Mouse (Mus musculus) gonadal fat pad, adult 2 months (tissue): ENCODE results near the gene Tnfaip1. TPM values are rescaled to one million over a fixed set of nuclear protein-coding genes. Genes with fewer than 3 reads are reported as not detected.
"Not testable (repeated sequence)": the region's sequence is repeated elsewhere in the genome, so short reads cannot be mapped to it uniquely, and the experiment has no call there.

Experiments used
- DNase-seq: peaks from one replicate; pipeline ENCODE4 v3.0.0-alpha.2; 2012; ENCODE audit warnings: low read depth
- polyA plus RNA-seq: library from polyadenylated mRNA; depleted of rRNA; stranded (reverse); fragments of >200 nt; gene quantifications from 2 replicates; pipeline ENCODE4 v1.2.3, GENCODE M21; 2012; rRNA removed

Gene Tnfaip1
- 42.1 and 46.2 TPM in 2 replicates for polyA plus RNA-seq

DNA sequence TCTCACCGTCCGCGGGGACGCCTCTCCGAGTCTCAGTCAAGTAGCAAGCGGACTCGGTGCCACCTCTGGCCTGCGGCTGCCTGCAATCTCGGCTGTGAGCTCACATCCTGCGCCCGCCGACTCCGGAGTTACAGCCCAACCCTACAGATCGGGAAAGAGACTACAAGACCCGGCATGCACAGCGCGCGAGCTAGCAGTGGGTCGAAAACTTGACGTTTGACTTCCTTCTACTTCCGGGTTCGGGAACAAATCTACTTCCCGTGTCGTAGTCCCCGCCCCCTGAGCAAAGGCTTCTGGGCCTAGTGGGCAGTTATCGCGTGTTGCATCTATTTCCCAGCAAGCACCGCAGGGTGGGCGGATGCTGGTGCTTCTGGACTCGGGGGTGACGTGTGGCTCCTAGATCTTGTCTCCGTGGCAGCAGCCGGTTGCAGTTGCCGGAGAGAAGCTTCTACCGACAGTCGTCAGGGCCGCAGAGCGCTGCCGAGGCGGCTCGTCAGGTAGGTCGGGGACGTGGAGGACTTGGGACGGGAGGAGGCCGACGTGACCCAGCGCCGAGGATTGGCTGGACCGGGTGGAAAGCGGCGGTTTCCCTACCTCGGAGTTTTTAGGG, at the start of gene Tnfaip1, which contains the start of gene Ift20:
Gene Tnfaip1 (minus strand): TSS at position 253 of the 610 bp plus-strand sequence.
Gene Ift20 (plus strand): TSS at position 282 of the 610 bp plus-strand sequence.
- peak; percentile 96 for DNase-seq

DNA sequence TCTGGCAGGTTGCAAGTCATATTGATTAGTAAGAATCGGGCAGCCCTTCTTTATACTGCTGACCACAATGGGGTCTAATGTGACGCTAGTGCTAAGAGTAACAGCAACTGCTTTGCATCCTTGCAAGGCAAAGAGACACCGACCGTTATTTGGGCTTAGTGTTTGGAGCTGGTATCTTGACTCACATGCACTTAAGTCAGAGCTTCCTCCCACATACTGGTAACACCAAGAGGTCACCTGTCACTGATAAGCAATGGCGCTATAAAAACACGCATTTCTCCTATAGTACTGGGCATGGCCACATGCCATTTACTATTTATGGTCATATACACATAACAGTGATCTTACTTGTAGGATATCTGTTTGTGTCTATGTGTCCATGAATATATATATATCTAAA, 46.7 kb upstream of the Tnfaip1 start:
- DNase-seq, result no peak

DNA sequence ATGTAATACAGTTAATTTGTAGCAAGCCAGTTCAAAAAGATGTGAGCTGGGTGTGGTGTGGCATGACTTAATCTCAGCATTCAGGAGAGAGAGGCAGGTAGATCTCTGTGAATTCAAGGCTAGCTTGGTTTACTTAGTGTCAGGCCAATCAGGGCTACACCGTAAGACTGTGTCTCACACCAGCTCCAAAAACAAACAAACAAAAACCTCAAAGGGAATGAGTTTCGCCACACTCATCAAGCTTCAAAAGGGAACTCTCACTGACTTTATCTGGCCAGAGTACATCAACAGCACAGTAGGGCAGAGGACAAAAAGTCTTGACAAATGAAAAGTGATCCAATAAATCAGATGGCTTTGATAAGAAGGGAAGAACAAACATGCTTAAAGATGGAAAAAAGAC, 38.8 kb upstream of the Tnfaip1 start:
- no peak for DNase-seq

DNA sequence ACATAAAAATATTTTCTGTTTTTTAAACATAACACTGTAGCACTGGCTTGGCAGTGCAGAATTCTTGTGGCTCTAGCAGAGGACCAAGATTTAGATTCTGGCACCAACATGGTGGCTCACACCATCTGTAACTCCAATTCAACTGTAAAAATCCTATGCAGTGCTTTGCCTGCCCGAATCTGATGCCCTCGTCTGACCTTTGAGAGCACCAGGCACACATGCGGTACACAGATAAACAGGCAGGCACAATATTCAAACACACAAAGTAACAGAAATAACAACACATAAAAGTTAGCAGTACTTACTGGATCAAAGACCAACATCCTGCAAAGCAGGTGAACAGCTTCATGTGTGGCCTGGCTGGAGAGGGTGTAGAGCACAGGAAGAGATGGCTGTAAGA, 38.4 kb upstream of the Tnfaip1 start:
- DNase-seq, result no peak

DNA sequence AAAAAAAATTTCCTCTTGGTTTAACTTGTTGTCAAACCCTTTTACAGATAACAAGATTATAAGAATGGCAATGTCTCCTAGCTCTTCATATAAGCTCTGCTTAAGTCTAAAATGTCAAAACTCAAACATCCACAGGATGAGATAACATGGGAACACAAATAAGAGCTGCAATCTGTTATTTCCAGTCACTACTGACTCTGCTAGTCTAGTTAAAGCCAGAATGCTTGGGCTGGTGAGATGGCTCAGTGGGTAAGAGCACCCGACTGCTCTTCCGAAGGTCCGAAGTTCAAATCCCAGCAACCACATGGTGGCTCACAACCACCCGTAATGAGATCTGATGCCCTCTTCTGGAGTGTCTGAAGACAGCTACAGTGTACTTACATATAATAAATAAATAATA, 37.9 kb upstream of the Tnfaip1 start:
- DNase-seq, result not testable (repeated sequence)

DNA sequence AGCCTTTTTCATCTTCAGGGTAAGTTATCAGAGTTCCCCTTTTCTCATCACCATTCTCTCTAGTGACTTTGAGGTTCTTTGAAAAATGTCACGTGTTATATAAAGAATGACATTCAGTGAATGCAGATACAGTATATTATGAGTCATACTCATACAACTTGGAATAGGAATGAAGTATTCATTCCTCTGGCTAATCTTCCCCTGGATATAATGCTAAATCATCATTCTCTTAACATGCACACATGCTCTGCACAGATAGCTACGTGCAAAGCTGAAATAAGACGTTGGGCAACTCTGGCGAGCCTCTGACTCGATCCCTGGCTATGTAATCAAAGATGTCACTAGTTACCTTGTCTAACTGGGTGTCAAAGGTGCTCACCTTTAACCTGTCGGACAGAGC, 35.7 kb upstream of the Tnfaip1 start:
- no peak for DNase-seq

DNA sequence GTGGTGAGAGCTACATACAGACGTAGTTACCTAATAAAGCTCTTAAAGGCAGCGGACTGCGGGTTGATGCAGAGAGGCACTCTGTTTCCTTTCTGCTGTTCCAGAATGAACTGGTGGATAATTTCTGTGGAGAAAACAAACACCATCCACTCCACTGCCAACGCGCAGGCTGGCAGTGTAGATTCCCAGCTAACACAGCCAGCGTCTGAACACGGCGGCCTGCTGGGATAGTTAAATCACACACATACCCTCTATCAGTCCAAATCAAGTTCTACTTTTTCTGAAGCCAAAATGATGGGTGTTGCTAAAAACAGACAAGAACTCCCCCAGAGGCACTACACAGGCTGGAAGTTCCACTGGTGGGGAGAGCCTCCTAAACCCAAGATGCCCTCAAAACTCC, 35.3 kb upstream of the Tnfaip1 start:
- no peak for DNase-seq

DNA sequence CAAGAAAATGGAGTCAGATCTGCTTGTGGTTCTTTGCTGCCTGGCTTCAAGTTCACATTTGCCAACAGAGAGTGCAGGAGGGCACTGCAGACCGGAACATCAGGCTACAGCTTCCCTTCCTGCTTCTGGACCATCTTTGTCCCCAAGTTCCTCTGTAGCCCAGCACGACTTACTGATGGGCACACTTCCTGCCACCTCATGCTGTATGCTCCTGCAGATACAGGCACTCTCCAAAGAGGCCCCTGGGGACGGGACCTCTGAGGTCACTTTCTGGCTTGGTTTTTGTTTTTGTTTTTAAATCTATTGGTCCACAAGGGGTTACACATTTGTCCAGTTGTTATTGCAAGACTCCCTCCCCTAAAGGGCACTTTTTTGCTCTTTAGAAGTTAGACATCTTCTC, 33.7 kb upstream of the Tnfaip1 start:
- DNase-seq, result no peak

DNA sequence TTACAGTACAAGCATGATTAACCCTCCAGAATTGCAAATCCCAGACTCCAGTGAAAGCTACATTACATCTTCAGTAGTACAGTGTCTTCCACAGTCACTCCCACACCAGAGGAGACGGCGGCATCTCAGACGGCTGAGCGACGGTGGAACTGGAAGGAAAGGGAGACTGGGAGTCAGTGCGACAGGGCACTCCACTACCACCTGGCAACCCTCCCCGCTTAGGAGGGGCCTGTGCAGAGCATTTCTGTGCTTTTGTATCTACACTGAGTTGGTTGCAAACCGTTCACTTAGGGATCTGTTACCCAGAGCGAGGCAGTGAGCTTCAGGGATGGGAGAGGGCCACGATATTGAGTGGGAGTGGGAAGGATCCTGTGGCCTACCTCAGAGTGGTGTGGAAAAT, 32.7 kb upstream of the Tnfaip1 start:
- DNase-seq, result no peak

DNA sequence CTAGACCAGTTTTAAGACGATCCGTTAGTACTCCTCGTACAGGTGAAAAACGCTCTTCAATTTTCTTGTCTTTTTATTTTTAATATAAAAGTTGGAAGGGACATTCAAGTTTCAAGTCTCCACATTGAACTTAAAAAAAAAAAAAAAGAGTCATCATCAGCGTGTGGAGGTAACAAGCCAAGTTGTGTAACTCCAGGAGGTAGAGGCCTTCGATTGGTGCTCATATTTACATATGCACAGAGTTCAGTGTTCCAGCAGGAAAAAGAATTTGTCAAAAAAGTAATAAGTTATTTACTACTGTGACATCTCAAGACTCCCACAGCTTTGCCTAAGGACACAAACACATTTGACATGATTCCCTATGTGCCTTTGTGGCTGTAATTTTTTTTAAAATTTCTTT, 31.5 kb upstream of the Tnfaip1 start:
- DNase-seq, result no peak

DNA sequence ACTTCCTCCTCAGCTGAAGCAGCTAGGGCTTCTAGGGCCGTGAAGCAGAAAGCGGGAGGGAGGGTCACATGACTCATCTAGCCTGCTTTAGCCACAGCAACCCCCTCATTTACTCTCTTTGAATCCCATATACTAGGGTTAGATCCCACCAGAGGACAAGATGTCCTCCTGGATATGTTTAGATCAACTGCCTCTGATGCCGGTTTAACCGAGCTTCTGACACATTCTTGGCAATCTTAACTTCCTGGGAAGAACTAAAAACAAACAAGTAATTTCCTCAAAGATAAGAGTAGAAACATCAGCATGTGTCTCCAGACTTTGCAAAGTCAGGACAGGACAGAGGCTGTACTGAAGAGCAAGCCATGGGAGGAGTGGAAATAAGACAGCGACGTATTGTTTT, 30.6 kb upstream of the Tnfaip1 start:
- no peak for DNase-seq

DNA sequence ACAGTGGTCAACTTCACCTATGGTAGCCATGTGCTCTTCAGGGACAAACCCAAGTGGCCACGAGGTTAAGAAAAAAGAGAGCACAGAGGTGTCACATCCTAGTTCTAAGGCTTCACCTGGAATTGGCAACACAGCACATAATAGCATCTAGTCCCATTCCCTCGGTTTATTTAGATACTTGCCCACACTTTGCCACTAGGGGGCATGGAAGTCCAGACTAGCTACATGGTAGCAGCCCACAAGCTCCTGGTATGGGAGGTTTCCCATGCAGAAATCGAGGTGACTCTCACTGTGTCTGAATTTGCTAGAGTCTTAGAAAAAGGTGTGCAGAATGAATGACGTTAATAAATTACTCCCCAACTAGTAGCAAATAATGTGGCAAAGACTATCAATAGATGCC, 24.3 kb upstream of the Tnfaip1 start:
- DNase-seq, result no peak

DNA sequence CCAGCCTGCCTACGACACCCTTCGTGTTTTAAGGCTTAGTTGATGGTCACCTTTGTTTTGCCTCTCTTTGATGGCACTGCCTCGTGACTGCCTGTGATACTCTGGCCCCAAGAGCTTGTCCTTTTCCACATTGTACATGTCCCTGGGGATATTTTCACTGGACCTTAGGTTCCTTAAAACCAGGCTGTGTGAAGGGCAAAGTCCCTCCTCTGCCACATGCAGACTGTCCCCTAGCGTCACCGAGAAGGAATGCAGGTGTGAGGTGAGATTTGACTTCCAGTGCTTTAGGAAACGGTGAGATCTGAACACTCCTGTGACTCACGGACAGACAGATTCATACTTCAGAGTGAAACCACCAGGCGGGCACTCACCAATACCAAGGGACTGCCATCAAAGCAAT, 21.1 kb upstream of the Tnfaip1 start:
- DNase-seq, result no peak

DNA sequence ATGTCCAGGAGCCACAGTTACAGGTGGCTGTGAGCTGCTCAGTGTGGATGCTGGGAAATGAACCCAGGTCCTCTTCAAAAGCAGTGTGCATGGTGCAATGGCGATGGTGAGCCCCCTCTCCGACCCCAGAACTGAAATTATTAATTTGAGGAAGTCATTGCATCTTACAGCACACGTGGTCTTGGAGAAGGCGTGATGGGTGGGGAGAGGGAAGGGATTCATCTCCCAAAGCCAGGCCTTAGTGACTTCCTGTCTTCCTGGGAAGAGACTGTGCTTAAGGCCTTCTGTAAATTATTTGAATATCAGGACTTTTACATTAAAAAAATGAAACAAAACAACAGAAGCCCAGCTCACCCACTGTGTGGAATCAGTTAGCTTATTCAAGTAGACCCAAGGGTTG, 19.9 kb upstream of the Tnfaip1 start:
- DNase-seq, result no peak

DNA sequence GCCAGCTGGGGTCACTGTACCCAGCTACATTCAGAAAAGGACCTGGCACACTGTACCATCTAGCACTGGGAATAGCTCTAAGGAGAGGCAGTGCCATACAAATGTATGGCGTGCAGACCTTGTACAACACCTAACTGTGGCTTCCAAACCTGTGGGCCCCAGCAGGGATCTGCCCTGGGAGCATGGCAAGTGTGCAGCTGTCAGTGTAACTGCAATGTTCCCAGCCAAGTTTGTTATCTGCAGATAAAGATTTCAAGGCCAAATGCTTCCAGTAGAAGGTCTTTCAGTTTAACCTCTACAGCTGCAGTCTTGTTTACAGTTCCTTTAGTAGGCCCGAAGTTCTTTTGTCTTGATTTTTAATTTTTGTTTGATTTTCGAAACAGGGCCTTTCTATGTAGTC, 19.5 kb upstream of the Tnfaip1 start:
- no peak for DNase-seq

DNA sequence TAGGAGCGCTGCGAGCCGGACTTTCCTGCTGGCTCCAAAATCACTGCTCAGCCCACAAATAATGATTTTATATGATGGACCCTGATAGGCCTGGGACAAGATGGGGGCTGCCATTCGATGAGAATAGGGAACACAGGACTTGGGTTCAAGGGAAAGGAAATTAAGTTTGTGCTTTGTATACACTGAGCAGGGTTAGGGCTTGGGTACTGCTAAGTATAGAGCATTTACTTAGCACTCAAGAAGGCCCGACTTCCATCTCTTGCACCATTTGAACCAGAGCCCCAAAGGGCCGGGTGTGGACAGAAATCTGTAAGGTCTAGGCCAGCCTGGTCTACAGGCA, 14.9 kb upstream of the Tnfaip1 start:
- DNase-seq, result no peak

DNA sequence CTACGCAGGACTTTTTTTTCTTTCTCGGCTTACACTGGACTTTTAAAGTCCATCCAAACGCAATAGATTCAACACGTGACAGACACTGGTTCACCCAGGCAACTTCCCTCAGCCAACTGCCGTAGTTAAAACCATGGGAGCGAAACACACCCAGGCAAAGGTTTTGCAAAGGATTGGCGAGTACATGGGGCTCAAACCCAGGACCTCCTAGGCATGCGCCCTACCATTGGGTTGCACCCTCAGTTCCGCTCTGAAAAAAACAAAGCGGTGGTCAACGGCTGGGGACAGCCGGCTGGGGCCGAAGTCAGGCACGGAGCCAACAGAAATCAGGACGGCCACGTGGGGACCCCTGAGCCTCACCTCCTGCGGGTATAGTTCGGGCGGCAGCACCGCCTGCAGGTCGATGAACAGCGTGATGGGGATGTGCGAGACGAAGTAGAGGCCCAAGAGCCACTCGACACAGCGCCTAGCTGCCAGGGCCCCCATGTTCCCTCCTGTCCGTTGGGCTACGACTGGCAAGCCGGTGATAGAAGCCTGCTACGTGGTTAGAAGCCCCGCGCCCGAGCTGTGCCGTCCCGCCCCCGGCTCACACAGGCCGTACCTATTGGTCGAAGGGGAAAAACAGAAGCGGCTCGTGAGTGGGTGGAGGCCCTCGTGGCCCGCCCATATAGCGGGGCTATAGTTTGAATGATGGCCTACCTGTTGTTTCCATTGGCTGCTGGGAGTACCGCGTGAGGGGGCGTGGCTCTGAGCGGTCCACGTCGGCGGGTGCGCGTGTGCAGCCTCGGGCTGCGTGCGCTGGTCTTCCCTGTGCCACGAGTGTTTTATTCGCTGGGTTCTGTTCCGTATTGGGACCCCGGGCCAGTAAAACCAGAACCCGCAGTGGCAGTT, 14.3 kb upstream of the Tnfaip1 start, which contains the start of gene Tmem97:
Gene Tmem97 (minus strand): TSS at position 610 of the 891 bp plus-strand sequence.
- no peak for DNase-seq

DNA sequence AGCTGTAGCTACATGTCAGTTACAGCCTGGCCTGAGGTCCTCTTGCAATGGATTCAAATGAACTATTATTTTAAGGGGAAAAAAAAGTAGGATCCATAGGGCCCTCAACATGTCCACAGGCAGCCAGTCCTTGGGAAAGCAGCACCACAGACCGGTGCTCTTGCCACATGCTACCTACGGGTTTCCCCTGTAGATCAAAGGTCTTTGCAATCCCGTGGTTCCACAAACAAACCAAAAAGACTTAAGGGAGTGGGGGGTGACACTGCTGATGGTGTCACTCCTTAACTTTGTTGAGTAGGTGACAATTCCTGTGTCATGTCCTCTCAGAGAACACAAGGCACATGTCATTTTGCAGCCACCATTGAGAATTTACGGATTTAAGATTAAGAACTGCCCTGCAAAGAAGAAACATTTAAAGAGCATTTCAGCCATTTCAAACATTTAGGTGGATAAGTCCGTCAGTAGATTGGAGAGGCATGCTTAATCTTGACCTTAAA, 13.4 kb upstream of the Tnfaip1 start:
- DNase-seq, result no peak

DNA sequence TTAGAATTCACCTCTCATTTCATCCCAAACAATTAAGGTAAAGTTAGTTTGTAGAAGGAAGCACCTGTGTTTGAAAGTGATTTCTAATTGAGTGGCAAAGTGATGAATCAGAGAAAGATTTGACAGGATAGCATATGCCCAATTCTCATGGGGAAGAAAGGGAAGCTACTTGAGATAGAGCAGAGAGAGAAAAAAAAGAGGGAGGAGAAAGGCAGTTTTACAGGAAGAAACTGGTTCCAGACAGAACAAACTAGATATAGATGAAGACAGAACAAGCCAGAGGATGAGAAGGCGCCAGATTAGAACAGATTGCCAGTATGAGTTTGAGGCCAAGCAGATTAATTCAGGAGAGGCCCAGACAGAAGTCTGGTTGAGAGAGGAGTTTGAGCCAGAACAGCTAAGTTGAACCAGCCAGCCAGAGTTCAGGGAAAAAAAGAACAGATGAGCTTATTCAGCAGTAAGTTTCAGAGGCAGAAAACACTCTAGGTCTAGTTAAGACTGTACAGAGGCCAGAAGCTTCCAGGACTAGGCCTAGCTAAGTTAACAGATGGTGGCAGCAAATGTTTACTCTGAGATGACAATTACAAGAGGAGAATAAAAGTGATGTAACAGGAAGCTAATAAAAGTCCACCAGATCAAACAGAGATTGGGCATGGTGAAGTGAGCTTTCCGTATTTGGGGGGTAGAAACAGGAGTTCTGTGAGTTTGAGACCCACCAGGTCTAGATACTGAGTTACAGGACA, 11.8 kb upstream of the Tnfaip1 start:
- DNase-seq, result no peak

DNA sequence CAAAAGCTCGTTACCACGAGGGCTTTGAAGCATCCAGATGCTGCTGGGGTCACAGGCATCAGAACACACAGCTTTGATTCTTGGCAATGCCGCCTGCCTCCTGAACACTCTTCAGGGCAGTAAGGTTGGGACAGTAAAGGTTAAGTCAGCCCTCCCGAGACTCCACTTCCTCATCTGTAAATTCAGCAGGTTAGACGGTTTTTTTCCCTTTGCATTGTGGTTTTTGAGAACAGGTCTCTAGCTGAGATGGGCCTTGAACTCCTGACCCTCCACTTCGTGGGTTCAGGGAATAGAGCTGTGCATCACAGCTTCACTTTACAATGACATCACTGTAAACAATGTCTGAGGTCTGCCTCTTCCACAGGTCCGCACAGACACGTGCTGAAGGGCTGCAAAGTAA, 9.0 kb upstream of the Tnfaip1 start:
- DNase-seq, result no peak

DNA sequence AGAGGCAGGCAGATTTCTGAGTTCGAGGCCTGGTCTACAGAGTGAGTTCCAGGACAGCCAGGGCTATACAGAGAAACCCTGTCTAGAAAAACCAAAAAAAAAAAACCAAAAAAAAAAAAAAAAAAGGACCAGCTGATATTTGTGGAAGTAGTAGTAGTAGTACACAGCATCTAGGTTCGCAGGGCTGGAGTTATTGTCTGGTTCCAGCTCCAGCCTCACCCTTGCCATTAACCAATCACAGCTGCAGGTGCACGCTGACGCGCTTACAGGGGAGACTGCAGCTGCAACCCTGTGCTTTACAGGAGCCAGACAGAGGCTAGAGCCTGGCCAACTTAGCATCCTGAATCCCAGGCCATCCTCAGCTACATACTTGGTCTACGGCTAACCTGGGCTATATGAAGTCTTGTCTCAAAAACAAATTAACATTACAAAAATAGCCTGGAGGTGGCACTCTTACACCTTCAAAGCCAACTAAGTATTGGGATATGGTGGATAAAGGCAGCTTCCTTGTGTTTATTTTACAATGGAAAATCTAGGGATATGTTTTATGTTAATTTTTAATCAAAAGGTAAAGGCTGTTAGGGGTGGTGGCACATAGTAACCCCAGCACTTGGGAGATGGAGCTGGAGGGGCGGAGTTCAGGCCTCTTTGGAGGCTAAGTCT, 8.4 kb upstream of the Tnfaip1 start:
- no peak for DNase-seq

DNA sequence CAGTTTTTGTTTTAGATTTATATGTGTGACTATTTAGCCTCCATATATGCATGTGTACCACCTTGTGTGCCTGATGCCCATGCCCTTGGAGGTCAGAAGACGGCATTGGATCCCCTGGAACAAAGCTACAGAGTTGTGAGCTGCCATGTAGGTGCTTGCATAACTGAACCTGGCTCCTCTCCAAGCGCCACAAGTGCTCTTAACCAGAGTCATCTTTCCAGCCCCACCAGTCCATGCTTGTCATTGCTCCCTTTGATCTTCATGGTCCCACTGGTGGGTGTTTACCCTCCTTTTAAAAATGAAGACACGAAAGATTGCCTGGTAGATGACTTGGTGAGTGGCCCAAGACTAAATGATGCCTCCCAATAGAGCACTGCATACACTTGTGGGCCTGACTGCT, 4.2 kb upstream of the Tnfaip1 start:
- no peak for DNase-seq
